Mouse (Mus musculus) CH12.LX (cell line): Measurements from ENCODE around the gene Zbtb38.

Experiments used
- CHD1 ChIP-seq: IDR thresholded peaks from 2 replicates; pipeline ENCODE4 v1.6.1; 2012; ENCODE audit warnings: low read depth, low read length, improper control_type of control experiment, inconsistent platforms
- CTCF ChIP-seq, 2 experiments: IDR thresholded peaks in 1 of 2; conservative IDR thresholded peaks in 1 of 2; 2 replicates each; pipeline ENCODE4 v1.5.1; 2011 to 2012; ENCODE audit warnings: low read depth in 2 of 2, low read length in 2 of 2, improper control_type of control experiment in 1 of 2, inconsistent platforms in 1 of 2, mild to moderate bottlenecking in 1 of 2, moderate library complexity in 1 of 2
- ELF1 ChIP-seq: IDR thresholded peaks from 2 replicates; pipeline ENCODE4 v1.6.1; 2014; ENCODE audit warnings: low read depth, mild to moderate bottlenecking, inconsistent platforms, low read length, improper control_type of control experiment
- ETS1 ChIP-seq: conservative IDR thresholded peaks from 2 replicates; pipeline ENCODE4 v1.6.1; 2012; ENCODE audit warnings: low read depth, mild to moderate bottlenecking, inconsistent platforms, low read length, improper control_type of control experiment, moderate library complexity
- MAFK ChIP-seq: IDR thresholded peaks from 2 replicates; pipeline ENCODE4 v1.6.1; 2011; ENCODE audit warnings: low read length, improper control_type of control experiment; ENCODE audit not compliant: insufficient replicate concordance
- POLR2A ChIP-seq: IDR thresholded peaks from 2 replicates; pipeline ENCODE4 v1.6.1; 2011; ENCODE audit warnings: low read depth, mild to moderate bottlenecking, improper control_type of control experiment, low read length
- ZNF384 ChIP-seq: IDR thresholded peaks from 2 replicates; pipeline ENCODE4 v1.6.1; 2012; ENCODE audit warnings: low read depth, low read length, improper control_type of control experiment, inconsistent platforms

- TF ChIP-seq POLR2A (no peak), ETS1 (no peak), CTCF (conservative IDR thresholded peaks at IDR 0.05 in 1 of 2, IDR thresholded peaks at IDR 0.05 in 1 of 2; ENCODE audit: low read depth in 2 of 2, low read length in 2 of 2) (peak; percentile 16 to 45; a peak in 2 of 4 replicates), ZNF384 (no peak), CHD1 (no peak), ELF1 (no peak), MAFK (no peak)
Observed at GRCm38 (mm10) chr9:96699276-96700035, 53.2 kb downstream of the Zbtb38 start.
